In the genomic region with DNA sequence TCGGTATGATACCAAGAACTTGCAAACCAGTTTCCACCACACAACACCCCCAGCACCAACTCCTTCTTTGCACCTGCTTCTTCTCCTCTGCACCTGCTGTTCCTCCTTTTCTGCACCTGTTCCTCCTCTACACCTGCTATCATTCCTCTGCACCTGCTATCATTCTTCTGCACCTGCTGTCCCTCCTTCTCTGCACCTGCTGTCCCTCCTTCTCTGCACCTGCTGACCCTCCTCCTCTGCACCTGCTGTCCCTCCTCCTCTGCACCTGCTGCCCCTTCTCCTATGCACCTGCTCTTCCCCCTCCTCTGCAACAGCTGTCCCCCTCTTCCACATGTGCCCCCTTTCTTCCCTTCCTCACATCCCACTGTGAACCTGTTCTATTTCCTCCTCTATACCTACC, we compare ENCODE assay signal across 25 mouse cellular contexts. TPM values are rescaled to one million over a fixed set of nuclear protein-coding genes. Genes with fewer than 3 reads are reported as not detected.
"Had no signal": no experiment of that assay in that cellular context is flagged by ENCODE, and none has a peak within 500 bp of the region (broad histone marks: within the 10 kb centered on the region; RNA-seq: fewer than 3 reads in every experiment).

No protein-coding gene starts in this region.

- ATAC-seq: liver, postnatal 0 days; lung, postnatal 0 days; midbrain, embryonic 13.5 days; midbrain, embryonic 15.5 days had no signal

- H3K27ac ChIP-seq: lung, embryonic 15.5 days; macrophage; midbrain, embryonic 13.5 days; midbrain, embryonic 15.5 days; neural tube, embryonic 13.5 days; neural tube, embryonic 15.5 days had no signal

- H3K27me3 ChIP-seq: lung, embryonic 15.5 days; midbrain, embryonic 13.5 days; midbrain, embryonic 15.5 days; neural tube, embryonic 13.5 days; neural tube, embryonic 15.5 days had no signal

- H3K4me3 ChIP-seq: lung, embryonic 15.5 days; megakaryocyte, embryonic 14.5 days; midbrain, embryonic 13.5 days; midbrain, embryonic 15.5 days; neural tube, embryonic 13.5 days; neural tube, embryonic 15.5 days had no signal

- H3K4me1 ChIP-seq: lung, embryonic 15.5 days; midbrain, embryonic 13.5 days; midbrain, embryonic 15.5 days; neural tube, embryonic 13.5 days; neural tube, embryonic 15.5 days had no signal

- H3K36me3 ChIP-seq: lung, embryonic 15.5 days; midbrain, embryonic 13.5 days; midbrain, embryonic 15.5 days; neural tube, embryonic 13.5 days; neural tube, embryonic 15.5 days had no signal

- DNase-seq: liver, postnatal 0 days; lung, adult 2 months; lung, postnatal 14 days; lung, postnatal 36 days; retina, postnatal 1 day; right cerebral cortex, adult 18-20 months; right cerebral cortex, postnatal 25 days; right cerebral cortex, postnatal 4 days; spleen, adult 18-20 months; thymus, adult 18-20 months; thymus, postnatal 14 days; thymus, postnatal 36 days had no signal

- H3K4me2 ChIP-seq: lung, embryonic 15.5 days; midbrain, embryonic 11.5 days; midbrain, embryonic 13.5 days; midbrain, embryonic 15.5 days; neural tube, embryonic 13.5 days; neural tube, embryonic 15.5 days had no signal

- H3K9ac ChIP-seq: liver, postnatal 0 days; lung, embryonic 15.5 days; midbrain, embryonic 13.5 days; midbrain, embryonic 15.5 days; neural tube, embryonic 13.5 days; neural tube, embryonic 15.5 days had no signal

- H3K9me3 ChIP-seq: lung, embryonic 15.5 days; midbrain, embryonic 13.5 days; midbrain, embryonic 15.5 days; neural tube, embryonic 13.5 days; neural tube, embryonic 15.5 days had no signal

RNA-seq across cellular contexts. Expression of a gene that starts 8.5 kb away (rescaled TPM):
- polyA plus RNA-seq: midbrain, embryonic 11.5 days; midbrain, embryonic 13.5 days; neural tube, embryonic 11.5 days had no signal

RNA-seq across cellular contexts. Expression of a gene that starts 18.1 kb away (rescaled TPM):
- total RNA-seq: megakaryocyte progenitor cell, adult 5-6 weeks; midbrain, postnatal 0 days; monocyte, adult 5-6 weeks had no signal
- polyA plus RNA-seq: macrophage; neural tube, embryonic 11.5 days had no signal

RNA-seq across cellular contexts. Expression of a gene that starts 57.9 kb away (rescaled TPM):
- total RNA-seq: megakaryocyte progenitor cell, adult 5-6 weeks had no signal
- polyA plus RNA-seq: liver, postnatal 0 days; lung, embryonic 15.5 days; macrophage; midbrain, embryonic 11.5 days had no signal
